Mouse (Mus musculus): Measurements from ENCODE around the gene Fbxl4. TPM values are rescaled to one million over a fixed set of nuclear protein-coding genes. Genes with fewer than 3 reads are reported as not detected.
"Not testable (repeated sequence)": the region's sequence is repeated elsewhere in the genome, so short reads cannot be mapped to it uniquely, and the experiment has no call there.

Gene Fbxl4
- total RNA-seq (2018; cell fraction: chromatin; rRNA removed): 10 to 100 TPM in 23 of 26 experiments, 1 to 10 TPM in 3; 4.4 to 33.5 (median 26.9) TPM
- total RNA-seq (2018; cell fraction: cytosol; rRNA removed): 10 to 100 TPM in 18 of 26 experiments, 1 to 10 TPM in 8; 4.9 to 13.6 (median 11.0) TPM
- 10 to 100 TPM in 24 of 26 experiments, 1 to 10 TPM in 2; 7.8 to 34.3 (median 26.1) TPM for total RNA-seq (2018; cell fraction: nucleus; rRNA removed)
- 7.4 to 14.2 TPM (median 10.8 TPM) in 3 replicates for polyA plus RNA-seq (2018)

- under 1% methylated on average over 55 of the region's 62 CpGs for WGBS (ENCODE audit: missing documents)
- no peaks in the 10 kb centered on the region for H3K36me3 ChIP-seq (ENCODE audit: inconsistent target)
- peaks cover 43% of the 10 kb centered on the region for H3K79me2 ChIP-seq (ENCODE audit: inconsistent target)
These were observed at the start of gene Fbxl4 for GRCm38 (mm10) chr4:22357266-22357930. TSS of gene Fbxl4 (plus strand) at chr4:22357543.

GRCm38 (mm10) chr4:22314564-22314963, 42.8 kb upstream of the Fbxl4 start:
- 89% methylated on average over 3 of the region's 3 CpGs for WGBS (ENCODE audit: missing documents)
- Histone ChIP-seq H3K36me3 (ENCODE audit: inconsistent target) (no peaks in the 10 kb centered on the region), H3K27ac (no peak overlapping the region), H3K4me3 (ENCODE audit: inconsistent target) (no peak overlapping the region), H3K79me2 (ENCODE audit: inconsistent target) (no peaks in the 10 kb centered on the region)

More at GRCm38 (mm10) chr4:22357266-22357930, at the start of gene Fbxl4:
- Histone ChIP-seq H3K27ac (peak within 1 kb of the TSS; percentile 88), H3K4me3 (ENCODE audit: inconsistent target) (peak within 1 kb of the TSS; percentile 54)

- H3K79me2 ChIP-seq (ENCODE audit: inconsistent target): no peaks in the 10 kb centered on the region
- WGBS (ENCODE audit: missing documents): 97% methylated on average over 8 of the region's 8 CpGs
- no peaks in the 10 kb centered on the region for H3K36me3 ChIP-seq (ENCODE audit: inconsistent target)
- H3K4me3 ChIP-seq (ENCODE audit: inconsistent target): no peak overlapping the region
- no peak overlapping the region for H3K27ac ChIP-seq
These were observed 14.3 kb upstream of the Fbxl4 start for GRCm38 (mm10) chr4:22342816-22343573.

- not testable (repeated sequence) for H3K36me3 ChIP-seq (ENCODE audit: inconsistent target); H3K79me2 ChIP-seq (ENCODE audit: inconsistent target); H3K27ac ChIP-seq; H3K4me3 ChIP-seq (ENCODE audit: inconsistent target)
- WGBS (ENCODE audit: missing documents): 97% methylated on average over 2 of the region's 4 CpGs
These were observed 8.3 kb upstream of the Fbxl4 start for GRCm38 (mm10) chr4:22349086-22349485.

- 10% methylated on average over 10 of the region's 10 CpGs for WGBS (ENCODE audit: missing documents)
- Histone ChIP-seq H3K36me3 (ENCODE audit: inconsistent target) (no peaks in the 10 kb centered on the region), H3K79me2 (ENCODE audit: inconsistent target) (peaks cover 48% of the 10 kb centered on the region), H3K27ac (peak overlapping the region; percentile 88), H3K4me3 (ENCODE audit: inconsistent target) (peak overlapping the region; percentile 54)
These were observed 573 bp downstream of the Fbxl4 start for GRCm38 (mm10) chr4:22357931-22358300.

GRCm38 (mm10) chr4:22358487-22358886, 1.1 kb downstream of the Fbxl4 start:
- H3K4me3 ChIP-seq (ENCODE audit: inconsistent target): peak overlapping the region; percentile 54

GRCm38 (mm10) chr4:22367368-22367767, 10.0 kb downstream of the Fbxl4 start:
- WGBS (ENCODE audit: missing documents): 97% methylated on average over 5 of the region's 5 CpGs
- Histone ChIP-seq H3K27ac (no peak overlapping the region), H3K4me3 (ENCODE audit: inconsistent target) (no peak overlapping the region), H3K79me2 (ENCODE audit: inconsistent target) (peaks cover 44% of the 10 kb centered on the region; the same call in 1 of the 2 replicates), H3K36me3 (ENCODE audit: inconsistent target) (no peaks in the 10 kb centered on the region)

More at GRCm38 (mm10) chr4:22358487-22358886, 1.1 kb downstream of the Fbxl4 start:
- peak overlapping the region; percentile 88 for H3K27ac ChIP-seq
- H3K79me2 ChIP-seq (ENCODE audit: inconsistent target): peaks cover 54% of the 10 kb centered on the region
- H3K36me3 ChIP-seq (ENCODE audit: inconsistent target): no peaks in the 10 kb centered on the region
- WGBS (ENCODE audit: missing documents): 71% methylated on average over 9 of the region's 10 CpGs

- Histone ChIP-seq H3K4me3 (ENCODE audit: inconsistent target) (no peak overlapping the region), H3K27ac (no peak overlapping the region), H3K79me2 (ENCODE audit: inconsistent target) (no peaks in the 10 kb centered on the region), H3K36me3 (ENCODE audit: inconsistent target) (peaks cover 10% of the 10 kb centered on the region; the same call in 1 of the 2 replicates)
- WGBS (ENCODE audit: missing documents): 70% methylated on average over 1 of the region's 1 CpGs
These were observed 21.2 kb downstream of the Fbxl4 start for GRCm38 (mm10) chr4:22378516-22378915.

- Histone ChIP-seq H3K27ac (peak overlapping the region; percentile 21), H3K79me2 (ENCODE audit: inconsistent target) (no peaks in the 10 kb centered on the region), H3K36me3 (ENCODE audit: inconsistent target) (peaks cover 10% of the 10 kb centered on the region; the same call in 1 of the 2 replicates), H3K4me3 (ENCODE audit: inconsistent target) (no peak overlapping the region)
- WGBS (ENCODE audit: missing documents): 43% methylated on average over 6 of the region's 6 CpGs
These were observed 23.3 kb downstream of the Fbxl4 start for GRCm38 (mm10) chr4:22380646-22381045.

GRCm38 (mm10) chr4:22383528-22384265, 26.4 kb downstream of the Fbxl4 start:
- Histone ChIP-seq H3K4me3 (ENCODE audit: inconsistent target) (no peak overlapping the region), H3K79me2 (ENCODE audit: inconsistent target) (no peaks in the 10 kb centered on the region), H3K36me3 (ENCODE audit: inconsistent target) (no peaks in the 10 kb centered on the region), H3K27ac (no peak overlapping the region)
- 40% methylated on average over 1 of the region's 1 CpGs for WGBS (ENCODE audit: missing documents)

GRCm38 (mm10) chr4:22390045-22390444, 32.7 kb downstream of the Fbxl4 start:
- no peak overlapping the region for H3K27ac ChIP-seq
- H3K79me2 ChIP-seq (ENCODE audit: inconsistent target): no peaks in the 10 kb centered on the region
- H3K36me3 ChIP-seq (ENCODE audit: inconsistent target): no peaks in the 10 kb centered on the region
- WGBS (ENCODE audit: missing documents): 96% methylated on average over 7 of the region's 7 CpGs
- H3K4me3 ChIP-seq (ENCODE audit: inconsistent target): no peak overlapping the region

- Histone ChIP-seq H3K36me3 (ENCODE audit: inconsistent target) (no peaks in the 10 kb centered on the region), H3K4me3 (ENCODE audit: inconsistent target) (no peak overlapping the region), H3K79me2 (ENCODE audit: inconsistent target) (no peaks in the 10 kb centered on the region), H3K27ac (0 out of 2 replicates have a peak overlapping the region, but pooled peaks have one; percentile 15)
- WGBS (ENCODE audit: missing documents): 68% methylated on average over 13 of the region's 13 CpGs
These were observed 35.6 kb downstream of the Fbxl4 start for GRCm38 (mm10) chr4:22392777-22393473.

GRCm38 (mm10) chr4:22395404-22395803, 38.1 kb downstream of the Fbxl4 start:
- H3K4me3 ChIP-seq (ENCODE audit: inconsistent target): no peak overlapping the region
- H3K27ac ChIP-seq: no peak overlapping the region
- no peaks in the 10 kb centered on the region for H3K36me3 ChIP-seq (ENCODE audit: inconsistent target)
- H3K79me2 ChIP-seq (ENCODE audit: inconsistent target): no peaks in the 10 kb centered on the region
- 76% methylated on average over 2 of the region's 2 CpGs for WGBS (ENCODE audit: missing documents)
